Mouse (Mus musculus) spleen, adult 2 months (tissue): ENCODE data around the gene Mapk10. TPM values are rescaled to one million over a fixed set of nuclear protein-coding genes. Genes with fewer than 3 reads are reported as not detected.

ENCODE experiments used
- DNase-seq, 2 experiments: peaks; one replicate each; pipeline versions ENCODE4 v3.0.0 to v3.0.0-alpha.2; 2012 to 2021; ENCODE audit warnings: low spot score in 2 of 2, low read depth in 1 of 2
- H3K27ac ChIP-seq: fragments of 200-500 bp; 2 replicates; pipeline ENCODE4 v1.5.1; 2012; ENCODE audit warnings: low read length, inconsistent platforms; ENCODE audit not compliant: insufficient read depth
- H3K27me3 ChIP-seq: fragments of 200-500 bp; 2 replicates; pipeline ENCODE4 v1.6.1; 2012; ENCODE audit warnings: mild to moderate bottlenecking, moderate library complexity, low read length, inconsistent platforms; ENCODE audit not compliant: control insufficient read depth, insufficient read depth
- H3K36me3 ChIP-seq: fragments of 200-500 bp; 2 replicates; pipeline ENCODE4 v1.6.1; 2012; ENCODE audit warnings: mild to moderate bottlenecking, low read length, inconsistent platforms; ENCODE audit not compliant: control insufficient read depth, insufficient read depth
- H3K4me1 ChIP-seq: fragments of 200-500 bp; 2 replicates; pipeline ENCODE4 v1.6.1; 2011; ENCODE audit warnings: inconsistent platforms; ENCODE audit not compliant: control insufficient read depth, insufficient read depth, insufficient read length
- H3K4me3 ChIP-seq: fragments of 200-500 bp; 2 replicates; pipeline ENCODE4 v1.5.1; 2011; ENCODE audit warnings: mild to moderate bottlenecking, inconsistent platforms; ENCODE audit not compliant: insufficient read depth, insufficient read length; ENCODE audit errors: extremely low read depth
- CTCF ChIP-seq: fragments of 200-500 bp; IDR thresholded peaks from 2 replicates; pipeline ENCODE4 v1.5.1; 2011; ENCODE audit warnings: mild to moderate bottlenecking, inconsistent platforms; ENCODE audit not compliant: insufficient read depth, insufficient read length, insufficient replicate concordance; ENCODE audit errors: extremely low read depth
- POLR2A ChIP-seq: fragments of 200-500 bp; IDR thresholded peaks from 2 replicates; pipeline ENCODE4 v1.6.1; 2011; ENCODE audit warnings: low read depth, low read length, inconsistent platforms
- WGBS: fragments of 180-500 bp; shearing (Covaris S2); methylation state at CpG from one replicate; pipeline ENCODE4 v1.1.7; 2018; 5-methylcytosine and 5-hydroxymethylcytosine counted together
- polyA plus RNA-seq: library from polyadenylated mRNA; depleted of rRNA; stranded (reverse); fragments of >200 nt; gene quantifications from 2 replicates; pipeline ENCODE4 v1.2.3, GENCODE M21; 2012

Mapk10 gene
- polyA plus RNA-seq, 1 experiment = 0.05 TPM

DNA sequence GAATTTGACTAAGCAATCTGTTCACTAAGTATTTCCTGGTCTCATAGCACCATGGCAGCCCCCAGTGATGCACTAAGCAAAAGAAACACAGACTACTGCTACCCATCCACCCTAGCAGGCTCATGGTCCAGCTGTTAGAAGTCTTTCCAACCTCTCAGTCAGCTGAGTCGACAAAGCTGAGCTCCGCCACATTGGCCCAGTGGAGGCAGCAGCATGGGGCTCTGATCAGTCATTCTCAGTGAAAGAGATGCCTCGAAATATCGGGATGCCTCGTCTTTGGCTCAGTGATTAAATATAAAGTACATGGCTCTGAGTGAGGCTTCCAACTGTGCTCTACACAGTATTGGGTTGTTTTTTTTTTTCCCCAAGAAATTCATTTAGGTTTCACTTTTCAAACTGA lies 70.2 kb downstream of the Mapk10 start:
- no peak for DNase-seq
- no peaks in the 10 kb centered on the region for H3K27me3 ChIP-seq
- TF ChIP-seq CTCF (no peak), POLR2A (no peak)
- no peaks in the 10 kb centered on the region for H3K4me1 ChIP-seq
- no peak overlapping the region for H3K4me3 ChIP-seq
- H3K27ac ChIP-seq = no peak overlapping the region
- no peaks in the 10 kb centered on the region for H3K36me3 ChIP-seq
- 88% methylated on average over 5 of the region's 5 CpGs for WGBS

DNA sequence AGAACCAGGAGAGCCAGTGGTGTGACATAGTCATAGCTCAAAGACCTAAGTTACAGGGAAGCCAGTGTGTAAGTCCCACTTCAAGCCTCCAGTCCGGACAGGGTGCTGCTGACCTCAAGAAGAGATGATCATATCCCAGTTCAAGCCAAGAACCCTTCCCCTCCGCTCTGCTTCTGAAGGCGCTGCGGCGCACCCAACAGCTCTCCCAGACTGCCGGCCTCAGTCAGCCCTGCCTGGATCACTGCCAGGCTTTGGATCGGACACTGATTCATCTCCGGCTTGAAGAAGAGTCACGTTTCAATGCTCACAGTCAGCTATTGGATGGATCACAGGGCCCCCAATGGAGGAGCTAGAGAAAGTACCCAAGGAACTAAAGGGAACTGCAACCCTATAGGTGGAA lies 76.3 kb downstream of the Mapk10 start:
- H3K27me3 ChIP-seq = no peaks in the 10 kb centered on the region
- no peak for DNase-seq
- no peaks in the 10 kb centered on the region for H3K36me3 ChIP-seq
- TF ChIP-seq POLR2A (no peak), CTCF (no peak)
- no peak overlapping the region for H3K27ac ChIP-seq
- no peaks in the 10 kb centered on the region for H3K4me1 ChIP-seq
- WGBS = 90% methylated on average over 9 of the region's 9 CpGs
- H3K4me3 ChIP-seq = no peak overlapping the region

DNA sequence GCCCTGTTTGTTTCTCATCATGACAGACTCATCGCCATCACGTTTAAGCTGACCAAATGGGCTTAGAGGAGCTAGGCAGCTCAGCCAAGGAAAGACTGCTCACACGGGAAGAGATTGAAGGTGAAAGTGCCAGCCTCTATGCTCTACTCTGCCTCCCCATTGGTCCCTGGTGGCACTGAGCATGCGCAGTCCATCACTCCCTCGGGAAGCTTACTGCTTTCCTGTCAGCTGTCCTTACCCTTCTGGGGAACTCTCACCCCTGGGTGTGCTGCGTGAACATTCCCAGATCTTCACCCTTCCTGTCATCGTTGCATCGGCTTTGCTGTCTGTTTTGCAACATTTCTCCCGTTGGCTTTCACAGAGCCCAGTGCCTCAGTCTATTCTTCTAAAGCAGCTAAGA lies 77.5 kb downstream of the Mapk10 start:
- Histone ChIP-seq H3K4me3 (no peak overlapping the region), H3K36me3 (no peaks in the 10 kb centered on the region)
- no peak for DNase-seq

DNA sequence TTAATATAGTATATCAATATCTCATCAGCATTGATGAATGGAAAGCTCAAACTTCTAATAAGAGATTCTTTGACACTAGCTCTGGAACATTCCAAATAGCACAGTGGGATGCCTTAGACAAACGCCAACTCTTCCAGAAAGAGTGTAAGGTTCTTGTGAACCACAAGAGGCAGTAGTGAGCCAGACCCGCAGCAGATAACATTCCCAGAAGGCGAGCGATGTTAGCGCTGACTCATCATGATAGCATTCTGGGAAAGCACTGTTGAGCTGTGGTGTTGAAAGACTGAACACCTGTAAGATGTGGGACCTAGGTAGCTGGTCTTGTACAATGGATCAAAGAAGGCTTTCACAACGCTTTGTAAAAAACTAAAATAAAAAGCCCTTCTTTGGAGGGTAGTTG lies 78.3 kb downstream of the Mapk10 start:
- TF ChIP-seq CTCF = no peak
- TF ChIP-seq POLR2A = no peak
- no peaks in the 10 kb centered on the region for H3K4me1 ChIP-seq
- no peak for DNase-seq
- H3K27ac ChIP-seq = no peak overlapping the region
- no peaks in the 10 kb centered on the region for H3K36me3 ChIP-seq
- H3K4me3 ChIP-seq = no peak overlapping the region
- WGBS = 76% methylated on average over 6 of the region's 6 CpGs
- no peaks in the 10 kb centered on the region for H3K27me3 ChIP-seq

More for the DNA sequence above, 77.5 kb downstream of the Mapk10 start:
- WGBS = 71% methylated on average over 9 of the region's 9 CpGs
- no peaks in the 10 kb centered on the region for H3K4me1 ChIP-seq
- H3K27me3 ChIP-seq = no peaks in the 10 kb centered on the region
- no peak overlapping the region for H3K27ac ChIP-seq
- TF ChIP-seq POLR2A (no peak), CTCF (no peak)

DNA sequence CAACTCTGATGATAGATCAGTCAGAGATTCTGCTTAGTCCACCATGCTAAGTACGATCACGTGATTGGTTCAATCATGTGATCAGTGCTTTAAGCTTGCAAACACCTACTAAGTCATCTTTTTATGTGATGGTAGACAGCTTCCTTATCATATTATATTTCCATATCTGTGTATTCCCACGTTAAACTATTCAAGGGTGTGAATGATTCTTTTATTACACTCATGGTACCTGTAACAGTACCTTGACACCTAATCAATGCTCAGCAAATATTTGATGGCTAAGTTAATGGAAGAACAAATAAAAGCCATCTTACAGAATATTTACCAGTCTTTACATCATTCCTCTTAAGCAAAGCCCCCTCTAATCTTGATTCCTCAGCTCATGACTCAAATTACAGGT lies 91.5 kb downstream of the Mapk10 start:
- Histone ChIP-seq H3K27me3 (no peaks in the 10 kb centered on the region), H3K27ac (no peak overlapping the region), H3K4me1 (no peaks in the 10 kb centered on the region), H3K4me3 (no peak overlapping the region), H3K36me3 (no peaks in the 10 kb centered on the region)
- 78% methylated on average over 3 of the region's 3 CpGs for WGBS
- no peak for DNase-seq
- TF ChIP-seq POLR2A (no peak), CTCF (no peak)

DNA sequence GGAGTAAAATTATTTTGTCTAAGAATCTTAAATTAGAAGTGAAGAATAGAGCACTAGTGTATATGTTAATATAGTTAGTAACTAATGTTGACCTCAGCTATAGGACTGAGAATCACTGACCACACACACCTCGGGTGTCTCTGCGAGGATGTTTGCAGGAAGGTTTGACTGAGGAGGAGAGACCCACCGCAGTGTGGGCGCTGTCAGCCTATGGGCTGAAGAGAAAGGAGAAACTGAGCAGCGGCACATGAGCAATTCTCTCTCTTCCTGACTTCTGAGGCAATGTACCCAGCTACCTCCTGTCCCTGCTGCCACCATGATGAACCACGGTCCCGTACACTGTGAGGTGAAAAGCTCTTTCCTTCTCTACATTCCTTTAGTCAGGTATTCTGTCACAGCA lies 95.6 kb downstream of the Mapk10 start:
- no peaks in the 10 kb centered on the region for H3K27me3 ChIP-seq
- no peaks in the 10 kb centered on the region for H3K36me3 ChIP-seq
- H3K27ac ChIP-seq = no peak overlapping the region
- H3K4me3 ChIP-seq = no peak overlapping the region
- no peak for TF ChIP-seq CTCF
- no peak for TF ChIP-seq POLR2A
- no peak for DNase-seq
- WGBS = 91% methylated on average over 7 of the region's 7 CpGs
- H3K4me1 ChIP-seq = no peaks in the 10 kb centered on the region

DNA sequence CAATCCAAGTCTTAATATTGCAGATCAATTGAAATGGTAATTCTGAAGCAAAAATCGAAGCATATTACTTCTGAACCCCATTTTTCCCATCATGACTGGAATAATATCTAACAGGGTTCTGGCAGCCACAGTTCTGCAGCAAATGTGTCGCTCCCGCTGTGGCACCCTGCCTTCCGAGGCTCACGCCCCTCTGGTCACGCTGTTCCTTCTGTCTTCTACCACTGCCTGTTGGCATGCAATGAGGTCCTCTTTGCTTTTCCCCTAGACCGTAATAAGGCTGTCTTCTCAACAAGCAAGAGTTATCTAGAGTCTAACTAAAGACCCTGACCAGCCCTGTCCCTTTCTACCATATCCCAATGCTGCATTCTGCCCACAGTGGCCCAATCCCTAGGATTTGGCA lies 98.7 kb downstream of the Mapk10 start:
- H3K4me3 ChIP-seq = no peak overlapping the region
- TF ChIP-seq POLR2A (no peak), CTCF (no peak)
- no peaks in the 10 kb centered on the region for H3K36me3 ChIP-seq
- 85% methylated on average over 7 of the region's 7 CpGs for WGBS
- no peaks in the 10 kb centered on the region for H3K4me1 ChIP-seq
- no peak for DNase-seq
- no peak overlapping the region for H3K27ac ChIP-seq
- no peaks in the 10 kb centered on the region for H3K27me3 ChIP-seq
